Mouse (Mus musculus) heart, adult 18-20 months (tissue): Measurements from ENCODE around the gene Lipe. TPM values are rescaled to one million over a fixed set of nuclear protein-coding genes. Genes with fewer than 3 reads are reported as not detected.
"Not testable (repeated sequence)": the region's sequence is repeated elsewhere in the genome, so short reads cannot be mapped to it uniquely, and the experiment has no call there.

Experiments
- DNase-seq, 2 experiments: peaks; one replicate each; pipeline ENCODE4 v3.0.0; 2021 to 2022; ENCODE audit warnings: mixed read lengths in 1 of 2
- total RNA-seq, 2 experiments: library from RNA; stranded (reverse); gene quantifications; 2 replicates each; pipeline ENCODE4 v1.2.3; 2021

Lipe gene
- total RNA-seq, 2 experiments from 2014 or later, result 36.8 to 75.1 TPM

DNA sequence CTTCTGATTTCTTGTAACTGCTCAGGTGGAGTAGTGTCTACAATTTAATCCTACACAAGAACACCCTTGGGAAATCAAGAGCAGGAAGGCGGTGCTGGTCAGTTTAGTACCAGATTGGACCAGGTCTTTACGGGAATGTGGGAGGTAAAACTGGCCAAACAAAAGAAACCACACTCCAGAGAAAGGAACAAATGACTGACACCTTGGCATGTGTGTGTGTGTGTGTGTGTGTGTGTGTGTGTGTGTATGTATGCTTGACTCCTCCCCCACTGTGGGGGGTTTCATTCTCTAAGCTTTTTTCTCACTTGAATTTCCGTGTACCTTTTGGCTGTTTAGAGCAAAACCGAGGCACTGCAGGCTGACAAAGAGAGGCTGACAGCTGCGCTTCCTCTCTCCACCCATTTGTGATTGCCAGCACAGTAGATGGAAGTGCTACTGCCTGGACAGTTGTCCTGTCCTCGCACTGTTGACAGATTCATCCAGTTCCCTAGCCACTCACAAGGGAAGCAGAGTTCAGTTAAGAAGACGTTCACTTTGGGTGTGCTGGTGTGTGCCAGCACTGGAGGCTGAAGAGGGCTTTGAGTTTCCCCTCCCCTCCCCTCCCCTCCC, 14.4 kb upstream of the Lipe start, which contains the start of gene Cxcl17:
Gene Cxcl17, minus strand, starts transcription at position 54 of the 609 bp plus-strand sequence.
- no peak for DNase-seq

DNA sequence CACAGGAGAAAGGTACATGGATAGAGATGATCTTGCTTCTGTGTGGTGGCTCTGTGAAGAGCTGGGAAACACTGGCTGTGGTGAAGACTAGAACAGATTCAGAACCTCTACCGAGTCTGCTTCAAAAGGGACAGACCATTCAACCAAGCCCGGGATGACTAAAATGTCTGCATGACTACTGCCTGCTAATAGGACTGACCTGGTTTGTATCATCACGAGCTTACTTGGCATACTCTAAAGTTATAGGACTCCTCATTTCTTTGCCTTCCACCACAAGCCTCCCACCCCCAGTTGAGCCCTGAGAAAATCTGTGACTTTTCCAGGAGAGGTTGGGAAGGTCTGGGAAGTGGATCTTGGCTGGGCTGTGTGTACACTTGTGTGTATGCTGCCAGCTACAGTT, 13.4 kb upstream of the Lipe start:
- DNase-seq, result no peak

DNA sequence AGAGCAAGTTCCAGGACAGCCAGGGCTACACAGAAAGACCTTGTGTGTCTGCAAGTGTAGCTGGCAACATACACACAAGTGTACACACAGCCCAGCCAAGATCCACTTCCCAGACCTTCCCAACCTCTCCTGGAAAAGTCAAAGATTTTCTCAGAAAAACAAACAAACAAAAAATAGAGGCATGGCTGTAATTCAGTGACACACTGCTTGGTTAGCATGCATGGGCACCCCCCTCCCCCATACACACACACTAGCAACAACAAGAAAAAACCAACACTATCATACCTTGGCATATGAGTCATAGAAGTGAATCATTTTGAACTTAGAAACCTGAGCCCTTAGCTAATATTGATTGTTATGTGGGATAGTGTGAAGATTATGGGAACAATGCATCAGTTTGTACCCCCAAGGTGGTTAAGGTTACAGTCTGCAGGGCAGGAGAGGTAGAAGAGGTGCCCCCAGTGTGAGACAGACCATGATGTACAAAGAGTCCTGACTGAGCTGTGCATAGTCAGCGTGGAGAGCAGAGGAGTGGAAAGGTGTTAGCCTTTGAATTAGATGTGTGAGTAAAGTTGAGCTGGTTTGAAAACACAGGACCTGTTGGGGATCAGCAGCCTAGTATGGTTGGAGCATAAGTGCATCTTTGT, 12.6 kb upstream of the Lipe start:
- no peak for DNase-seq

DNA sequence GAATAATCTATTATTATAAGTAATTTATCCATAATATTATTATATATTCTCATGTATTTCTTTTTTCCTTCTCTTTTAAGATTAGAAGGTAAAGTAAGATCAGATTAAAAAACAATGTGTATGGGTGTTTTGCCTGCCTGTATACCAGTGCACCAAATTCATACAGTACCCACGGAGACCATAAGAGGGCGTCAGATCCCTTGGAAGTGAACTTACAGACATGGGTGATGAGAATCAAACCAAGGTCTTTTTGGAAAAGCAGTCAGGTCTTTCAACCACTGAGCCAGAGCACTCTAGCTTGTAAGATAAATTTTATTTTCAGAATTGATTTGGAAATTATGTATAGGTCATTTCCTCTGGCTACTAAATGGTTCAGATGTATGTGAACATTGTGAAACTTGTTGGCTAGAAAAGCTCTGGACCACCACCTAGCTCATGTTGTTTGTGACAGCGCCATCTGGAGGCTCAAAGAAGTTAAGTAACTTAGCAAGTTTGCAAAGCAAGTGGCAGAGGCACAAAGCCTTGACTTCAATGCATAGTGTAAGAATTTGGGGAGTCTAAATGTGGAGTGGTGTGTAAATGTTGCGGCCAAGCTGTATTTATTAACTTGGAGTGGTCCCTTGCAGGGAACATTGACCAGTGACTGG, 10.7 kb upstream of the Lipe start:
- DNase-seq, result no peak

DNA sequence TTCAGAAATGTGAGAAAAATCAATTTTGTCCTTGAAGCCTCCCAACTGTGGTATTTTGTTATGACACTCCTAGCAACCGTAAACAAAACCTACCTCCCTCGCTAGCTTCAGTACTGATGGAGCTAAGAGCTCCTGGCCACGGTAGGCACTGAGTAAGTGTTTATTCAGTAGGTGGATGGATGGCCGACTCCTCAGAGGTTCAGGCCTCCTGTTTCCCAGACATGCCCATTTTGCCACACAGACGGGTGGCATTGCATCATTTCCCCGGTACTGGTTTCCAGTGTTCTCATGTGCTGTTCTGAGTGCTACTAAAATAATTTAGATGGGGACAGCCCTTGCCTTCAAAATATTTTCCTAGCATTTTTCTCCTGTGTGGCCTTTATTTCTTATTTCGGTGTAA, 8.0 kb upstream of the Lipe start:
- DNase-seq, result no peak

DNA sequence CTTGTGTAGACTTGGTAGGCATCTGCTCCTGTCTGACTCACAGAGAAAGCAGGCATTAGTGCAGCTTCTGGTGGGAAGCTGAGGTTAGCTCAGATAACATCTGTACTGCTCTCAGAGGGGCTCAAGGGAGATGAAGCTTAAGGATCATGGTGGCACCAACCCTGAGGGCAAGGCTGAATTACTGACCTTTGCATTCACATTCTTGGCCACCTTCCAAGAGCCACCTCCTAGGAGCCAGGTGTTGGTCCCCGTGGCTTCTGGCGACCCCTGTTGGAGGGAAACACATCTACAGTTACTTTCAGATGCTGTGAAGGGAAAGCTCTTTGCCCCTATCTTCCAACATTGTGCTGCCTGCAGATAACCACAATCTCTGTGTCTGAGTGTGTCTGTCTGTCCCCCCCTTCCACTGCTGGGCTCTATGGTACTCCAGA, 4.2 kb upstream of the Lipe start:
- peak in 1 of 2 experiments; percentile 66 for DNase-seq

DNA sequence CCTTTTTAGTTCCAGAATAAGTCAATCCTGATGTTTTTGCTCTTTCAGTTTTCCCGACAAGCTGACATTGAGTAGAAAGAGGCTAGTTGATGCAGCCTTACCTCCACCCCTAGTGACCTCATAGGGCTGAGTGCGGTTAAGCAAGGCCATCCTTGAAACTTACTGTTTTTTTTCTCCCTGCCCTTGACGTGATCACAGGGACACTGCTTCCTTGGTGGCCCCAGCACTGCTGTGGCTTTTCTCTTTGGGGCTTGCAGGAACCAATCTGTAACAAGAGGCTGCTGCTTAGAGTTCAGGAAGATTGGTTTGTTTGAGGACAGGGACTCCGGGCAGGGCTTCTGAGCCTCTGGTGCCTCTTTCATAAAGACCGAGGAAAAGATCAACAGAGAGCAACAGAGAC, 3.5 kb upstream of the Lipe start:
- DNase-seq, result no peak

DNA sequence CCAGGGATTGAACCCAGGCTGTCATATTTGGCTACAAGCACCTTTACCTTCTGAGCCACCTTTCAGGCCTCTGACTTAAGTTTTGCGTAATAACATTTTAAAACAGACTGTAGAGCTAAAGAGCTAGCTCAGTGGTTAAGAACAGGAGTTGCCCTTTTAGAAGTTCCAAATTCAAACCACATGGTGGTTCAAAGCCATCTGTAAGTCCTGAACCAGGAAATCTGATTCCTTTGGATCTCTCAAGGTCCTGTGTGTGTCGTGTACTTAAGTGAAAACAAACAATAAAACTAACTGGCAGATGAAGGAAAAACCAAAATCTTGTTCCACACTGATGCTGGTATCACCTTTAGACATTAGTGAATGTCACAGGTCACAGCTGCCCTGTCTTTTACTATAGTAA, 3.0 kb upstream of the Lipe start:
- no peak for DNase-seq

DNA sequence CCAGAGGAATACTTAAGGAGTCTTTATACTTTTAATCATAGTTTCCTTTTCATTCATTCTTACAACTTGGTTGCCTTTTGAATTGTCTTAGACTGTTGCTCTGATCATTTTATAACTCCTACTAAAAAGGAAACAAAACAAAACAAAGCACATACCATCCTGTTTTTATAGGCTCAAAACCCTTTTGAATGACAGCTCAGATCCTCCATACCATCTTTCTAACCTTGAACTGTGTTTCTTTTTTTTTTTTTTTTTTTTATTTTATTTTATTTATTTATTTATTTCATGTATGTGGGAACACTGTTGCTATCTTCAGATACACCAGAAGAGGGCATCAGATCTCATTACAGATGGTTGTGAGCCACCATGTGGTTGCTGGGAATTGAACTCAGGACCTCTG, 518 bp upstream of the Lipe start:
- DNase-seq, result not testable (repeated sequence)

DNA sequence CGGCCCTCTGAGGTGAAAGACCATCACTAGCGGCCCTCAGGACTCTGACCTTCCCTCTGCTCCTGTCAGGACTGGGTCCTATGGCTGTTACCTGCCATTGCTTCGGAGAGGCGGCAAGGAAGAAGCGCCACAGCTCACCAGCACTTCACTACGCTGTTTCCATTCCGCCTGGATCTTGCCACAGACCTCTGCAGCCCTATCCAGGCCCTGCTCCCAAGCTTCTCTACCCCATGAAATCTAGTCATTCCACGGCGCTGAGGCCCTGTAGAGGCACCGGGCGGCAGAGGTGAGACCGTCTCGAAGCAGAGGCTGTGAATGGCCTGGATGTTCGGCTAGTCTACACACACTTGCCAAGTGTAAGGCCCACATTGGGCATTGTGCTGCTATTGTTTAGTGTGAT, 1.9 kb downstream of the Lipe start:
- no peak for DNase-seq

DNA sequence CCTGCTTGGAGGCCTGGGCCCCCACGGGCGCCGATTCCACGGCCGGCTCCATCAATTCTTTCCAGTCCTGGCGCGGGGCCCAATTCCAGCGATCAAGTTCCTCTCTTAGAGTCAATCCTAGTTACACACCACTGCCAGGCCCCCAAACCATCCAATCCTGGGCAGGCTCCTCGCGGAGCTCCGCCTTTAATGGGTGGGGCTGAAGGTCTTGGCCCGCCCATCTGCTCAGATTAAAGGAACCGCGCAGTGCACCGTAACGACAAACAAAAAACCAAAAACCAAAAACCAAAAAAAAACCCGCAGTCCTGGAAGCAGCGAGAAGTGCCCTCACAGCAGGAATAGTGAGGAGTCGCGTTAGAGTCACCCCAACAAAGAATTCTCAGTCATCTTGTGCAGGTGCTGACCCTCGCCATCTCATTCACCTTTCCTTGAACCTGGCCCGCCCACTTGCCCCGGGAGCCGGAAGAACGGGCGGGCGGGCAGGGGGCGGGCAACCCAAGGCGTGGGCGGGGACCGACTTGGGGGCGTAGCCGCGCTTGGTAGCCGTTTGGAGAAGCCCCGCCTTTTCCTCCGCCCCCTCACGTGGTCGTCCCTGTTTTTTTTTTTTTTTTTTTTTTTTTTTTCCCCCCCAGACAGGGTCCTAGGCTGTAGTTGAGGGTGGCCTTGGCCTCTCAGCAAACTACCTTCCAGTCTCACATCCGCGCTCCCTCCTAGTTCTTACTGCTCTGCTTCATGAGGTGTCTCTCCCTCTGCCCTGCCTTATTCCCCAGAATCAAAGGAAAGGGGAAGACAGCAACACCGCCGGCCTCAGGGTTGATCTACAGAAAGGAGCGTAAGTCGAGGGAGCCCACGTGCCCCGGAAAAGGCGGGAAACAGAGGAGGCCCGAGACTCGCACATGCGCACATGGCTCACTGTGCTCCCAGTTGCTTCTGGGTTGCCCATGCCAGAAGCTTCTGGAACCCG, 2.7 kb downstream of the Lipe start:
- peak; percentile 98 to 99 for DNase-seq

DNA sequence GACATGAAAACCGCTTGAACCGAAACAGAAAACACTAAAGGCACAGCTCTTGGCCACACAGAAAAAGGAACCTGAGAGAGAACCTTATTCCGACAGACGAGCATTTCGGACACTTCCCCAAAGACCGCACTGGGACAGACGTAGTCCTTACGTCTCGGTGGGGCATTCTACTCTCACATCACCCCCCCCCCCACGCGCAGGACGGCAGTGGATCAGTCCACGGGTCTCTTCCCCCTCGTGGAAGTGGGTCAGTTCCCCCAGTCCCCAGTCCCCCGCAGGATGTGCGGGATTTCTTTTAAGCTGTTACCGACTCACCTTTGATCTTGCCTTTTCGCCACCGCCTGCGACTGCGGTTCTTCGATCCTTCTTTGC, 3.3 kb downstream of the Lipe start:
- DNase-seq, result no peak

DNA sequence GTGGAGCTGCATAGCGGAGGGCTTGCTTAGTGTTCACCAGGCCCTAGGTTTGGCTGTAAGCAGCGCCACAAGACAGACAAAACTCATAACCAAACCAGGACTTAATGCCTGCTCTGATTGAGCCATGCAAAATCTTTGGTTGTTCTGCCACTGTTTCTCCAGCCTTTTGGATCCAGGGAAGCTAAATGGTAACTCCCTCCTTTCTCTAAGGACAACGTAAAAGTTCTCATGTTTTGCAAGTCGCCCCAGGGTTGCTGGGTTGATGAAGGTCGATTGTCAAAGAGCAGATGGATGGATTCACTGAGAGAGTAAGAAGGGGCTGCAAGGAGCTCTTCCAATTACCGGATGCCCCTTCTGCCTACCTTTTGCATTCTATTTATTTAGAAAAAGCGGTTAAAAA, 3.8 kb downstream of the Lipe start:
- DNase-seq, result peak in 1 of 2 experiments; percentile 38

DNA sequence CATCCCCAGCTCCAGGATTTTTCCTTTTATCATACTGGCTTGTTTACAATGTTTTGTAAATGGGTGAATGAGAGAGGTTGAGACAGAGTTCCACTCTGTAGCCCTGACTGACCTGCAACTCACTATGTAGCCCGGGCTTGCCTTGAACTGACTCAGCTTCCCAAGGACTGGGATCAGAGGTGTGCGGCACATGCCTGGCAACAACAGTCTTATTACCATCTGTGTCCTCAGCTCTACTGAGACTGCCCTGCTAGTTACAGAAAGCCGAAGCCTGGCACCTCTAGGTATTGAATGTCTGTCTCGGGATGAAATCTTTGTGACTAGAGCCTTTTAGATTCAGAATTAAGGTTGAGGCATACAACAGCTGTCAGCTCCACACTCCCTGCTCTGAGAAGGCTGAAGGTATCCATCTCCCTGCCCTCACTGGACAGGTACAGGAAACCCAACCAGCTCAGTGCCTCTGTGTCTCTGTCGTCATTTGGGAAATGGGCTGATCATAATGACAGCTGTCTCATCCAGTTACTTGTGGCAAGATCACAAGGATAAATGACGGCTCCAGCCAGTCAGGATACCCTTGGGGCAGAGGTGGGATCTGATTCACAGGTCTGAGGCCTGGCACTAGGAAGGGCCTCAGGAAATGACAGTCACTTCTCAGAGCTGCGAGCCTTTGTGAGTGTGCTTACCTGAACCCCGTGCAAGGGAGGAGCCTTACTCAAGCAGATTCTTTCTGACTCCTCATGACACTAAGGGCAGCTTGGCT, 4.9 kb downstream of the Lipe start:
- DNase-seq, result no peak

DNA sequence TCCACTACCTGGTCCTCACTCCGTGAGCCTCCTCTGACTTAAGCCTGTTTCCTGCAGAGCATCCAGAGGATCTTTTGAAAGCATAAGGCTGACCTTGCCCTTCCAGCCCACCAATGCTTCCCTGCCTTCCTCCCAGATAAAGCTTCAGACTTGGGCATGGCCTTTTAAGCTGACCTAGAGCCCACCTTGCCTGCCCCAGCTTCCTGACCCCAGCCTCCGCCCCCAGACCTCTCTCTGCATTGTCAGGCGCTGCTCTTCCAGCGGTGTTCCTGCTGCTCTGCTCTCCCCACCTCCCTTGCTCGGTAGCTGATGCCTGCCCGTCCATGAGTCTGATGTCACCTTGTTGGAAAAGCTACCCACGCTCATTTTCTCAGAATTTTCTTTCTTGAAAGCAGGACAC, 5.7 kb downstream of the Lipe start:
- no peak for DNase-seq

DNA sequence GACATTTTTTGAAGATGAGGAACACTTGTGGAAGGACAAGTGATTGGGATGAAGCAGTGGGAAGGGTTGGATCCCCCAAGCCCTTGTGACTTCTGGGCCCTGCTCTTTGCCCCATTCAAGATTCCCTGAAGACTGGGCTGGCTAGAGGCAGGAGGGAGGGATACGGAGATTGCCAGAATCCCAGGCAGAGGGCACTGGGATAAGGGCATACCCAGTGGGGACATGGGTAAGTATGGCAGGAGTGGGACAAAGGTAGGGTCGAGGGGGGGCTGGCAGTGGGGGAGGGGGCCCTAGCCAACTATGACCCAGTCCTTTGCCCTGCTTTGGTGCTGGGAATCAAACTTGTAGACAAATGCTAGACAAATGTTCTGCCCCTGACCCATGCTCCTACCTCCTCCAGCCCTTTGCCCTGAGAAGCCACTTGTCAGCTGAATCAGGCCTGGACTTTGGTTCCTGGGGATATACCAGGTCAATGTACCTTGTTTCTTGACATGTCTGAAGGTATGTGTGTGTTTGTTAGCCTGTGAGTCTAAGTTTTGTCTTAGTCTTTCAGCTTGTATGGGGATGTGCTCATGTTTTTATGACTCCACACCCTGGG, 6.6 kb downstream of the Lipe start:
- no peak for DNase-seq

DNA sequence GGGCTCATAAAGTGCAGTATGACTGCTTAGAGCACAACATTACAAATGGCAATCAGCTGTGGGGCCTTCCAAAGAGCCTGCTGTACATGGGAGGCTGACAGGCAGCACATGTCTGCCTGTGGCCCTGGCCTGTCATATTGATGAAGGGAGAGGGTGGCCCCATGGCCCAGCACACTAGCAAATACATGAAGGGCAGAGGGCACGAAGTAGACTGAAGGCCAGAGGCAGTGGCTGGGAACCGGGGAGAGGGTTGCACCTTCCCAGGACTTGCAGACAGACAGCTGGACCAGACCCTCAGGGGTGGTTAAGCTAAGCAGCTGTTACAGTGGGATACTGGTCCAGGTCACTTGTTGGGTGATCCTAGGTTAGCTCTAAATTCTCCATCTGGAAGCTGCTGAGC, 7.5 kb downstream of the Lipe start:
- no peak for DNase-seq

DNA sequence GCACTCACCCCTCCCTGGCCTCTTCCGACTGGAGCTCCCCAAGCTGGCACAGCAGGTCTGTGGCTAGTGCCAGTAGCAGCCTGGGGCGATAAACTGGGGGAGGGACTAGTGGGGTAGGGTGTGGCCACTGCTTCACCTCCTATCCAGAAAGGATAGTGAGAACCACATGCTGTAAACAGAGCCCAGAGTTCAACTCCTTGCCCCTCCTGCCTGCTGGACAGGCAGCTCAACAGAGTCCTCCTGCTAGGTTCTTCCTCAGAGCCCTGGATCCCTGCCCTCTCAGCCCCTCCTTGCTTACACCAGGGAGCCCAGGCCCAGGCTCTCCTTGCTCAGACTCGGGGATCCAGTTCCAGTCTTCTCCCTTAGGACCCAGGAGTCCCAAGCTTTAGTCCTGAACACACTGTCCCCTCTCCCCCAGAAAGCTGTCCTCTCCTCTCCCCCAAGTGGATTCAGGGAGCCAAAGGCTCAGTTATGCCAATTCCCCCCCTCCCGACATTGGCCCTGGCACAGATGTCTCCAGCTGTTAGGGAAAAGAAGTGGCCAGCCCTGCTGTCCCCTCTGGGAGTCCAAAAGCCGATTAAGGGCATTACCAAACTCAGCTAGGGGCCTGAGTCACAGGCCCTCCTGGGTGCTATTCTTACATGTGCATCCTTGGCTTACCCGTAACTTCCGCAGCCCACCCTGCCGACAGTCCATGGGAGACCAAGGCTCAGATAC, 8.3 kb downstream of the Lipe start:
- peak; percentile 85 to 94 for DNase-seq

DNA sequence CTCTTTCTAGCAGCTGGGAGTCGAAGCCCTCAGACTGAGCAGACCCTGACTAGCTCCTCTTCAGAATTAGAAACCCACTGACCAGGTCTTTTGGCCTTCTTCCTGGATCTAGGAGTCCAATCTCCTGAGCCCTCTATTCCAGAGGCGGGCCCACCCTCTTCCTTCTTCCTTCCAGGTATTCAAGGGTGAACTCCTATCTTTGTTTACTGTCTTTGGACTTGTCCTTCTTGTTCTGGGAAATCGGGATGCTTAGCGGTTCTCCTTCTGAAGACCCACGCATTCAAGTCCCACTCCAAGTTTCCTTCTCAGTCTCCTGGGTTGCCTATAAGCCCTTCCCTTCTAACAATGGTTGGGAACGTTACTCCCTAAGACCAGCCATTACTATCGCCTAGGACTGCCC, 9.6 kb downstream of the Lipe start:
- DNase-seq, result peak; percentile 63 to 82

DNA sequence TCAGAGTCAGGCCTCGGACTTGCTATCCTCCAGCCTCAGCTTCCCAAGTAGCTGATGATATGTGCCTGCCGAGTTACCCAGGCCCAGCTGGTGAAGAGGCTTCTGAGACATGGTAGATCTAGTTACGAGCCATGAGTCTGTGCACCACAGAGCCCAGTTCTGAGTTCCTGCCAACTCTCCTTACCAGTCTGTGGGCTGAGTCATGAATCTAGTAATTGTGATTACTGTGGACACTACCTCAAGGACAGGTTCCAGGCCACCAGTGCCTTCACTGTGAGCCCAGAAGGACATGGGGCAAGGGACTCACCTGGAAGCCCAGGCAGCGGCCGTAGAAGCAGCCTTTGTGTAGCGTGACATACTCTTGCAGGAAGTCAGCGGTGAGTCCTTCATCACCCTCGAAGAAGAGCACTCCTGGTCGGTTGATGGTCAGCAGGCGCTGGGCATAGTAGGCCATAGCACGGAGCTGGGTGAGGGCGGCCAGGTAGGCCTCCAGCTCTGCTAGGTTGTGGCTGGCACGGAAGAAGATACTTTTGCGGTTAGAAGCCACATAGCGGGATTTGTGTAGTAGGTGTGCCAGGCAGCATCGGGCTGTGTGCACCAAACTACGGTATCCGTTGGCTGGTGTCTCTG, 10.6 kb downstream of the Lipe start:
- peak in 1 of 2 experiments; percentile 55 for DNase-seq
